Mouse (Mus musculus) kidney, embryonic 16.5 days (tissue): Measurements from ENCODE around the gene Lrfn4. TPM values are rescaled to one million over a fixed set of nuclear protein-coding genes. Genes with fewer than 3 reads are reported as not detected.
"Not testable (repeated sequence)": the region's sequence is repeated elsewhere in the genome, so short reads cannot be mapped to it uniquely, and the experiment has no call there.

Experiments
- ATAC-seq: fragments of 200-750 bp; cut with Nextera tagmentation; 2 replicates; pipeline ENCODE4 v1.8.0; 2017; ENCODE audit warnings: moderate TSS enrichment; ENCODE audit not compliant: low FRiP score, low TSS enrichment
- H3K27ac ChIP-seq: fragments of 300-500 bp; sonication (generic); 2 replicates; pipeline ENCODE4 v1.5.1; 2014; ENCODE audit warnings: low read length
- H3K27me3 ChIP-seq: fragments of 300-500 bp; sonication (generic); 2 replicates; pipeline ENCODE4 v1.6.1; 2014; ENCODE audit warnings: low read length, control low read depth, mixed read lengths; ENCODE audit not compliant: insufficient read depth
- H3K36me3 ChIP-seq: fragments of 300-500 bp; sonication (generic); 2 replicates; pipeline ENCODE4 v1.6.1; 2014; ENCODE audit warnings: low read length, control low read depth, mixed read lengths; ENCODE audit not compliant: insufficient read depth
- H3K4me1 ChIP-seq: fragments of 300-500 bp; sonication (generic); 2 replicates; pipeline ENCODE4 v1.6.1; 2014; ENCODE audit warnings: low read length, control low read depth, mixed read lengths; ENCODE audit not compliant: insufficient read depth
- H3K4me2 ChIP-seq: fragments of 300-500 bp; sonication (generic); replicated peaks from 2 replicates; pipeline ENCODE4 v1.6.1; 2014; ENCODE audit warnings: low read depth, low read length
- H3K4me3 ChIP-seq: fragments of 300-500 bp; sonication (generic); 2 replicates; pipeline ENCODE4 v1.5.1; 2014; ENCODE audit warnings: mild to moderate bottlenecking, low read length
- H3K9ac ChIP-seq: fragments of 300-500 bp; sonication (generic); replicated peaks from 2 replicates; pipeline ENCODE4 v1.6.1; 2014; ENCODE audit warnings: low read length
- H3K9me3 ChIP-seq: fragments of 300-500 bp; sonication (generic); 2 replicates; pipeline ENCODE4 v1.6.1; 2016; ENCODE audit warnings: low read length, control low read depth
- WGBS: fragments of 180-500 bp; shearing (Covaris S2); extraction: QIAGEN DNeasy Blood & Tissue Kit; methylation state at CpG from one replicate; pipeline ENCODE4 v1.1.7; 2014; 5-methylcytosine and 5-hydroxymethylcytosine counted together
- polyA plus RNA-seq: library from polyadenylated mRNA; unstranded; fragments of >200 nt; fragmentation: Nextera tagmentation; extraction: Ambion mirVana; gene quantifications from 2 replicates; pipeline ENCODE4 v1.2.1, GENCODE M21; 2015

Gene Lrfn4
- polyA plus RNA-seq, 1 experiment from 2014 or later = 6.0 TPM

- no peak overlapping the region for H3K9ac ChIP-seq
- H3K4me3 ChIP-seq = no peak overlapping the region
- 27% methylated on average over 7 of the region's 7 CpGs for WGBS
- H3K27ac ChIP-seq = no peak overlapping the region
- no peak overlapping the region for H3K4me2 ChIP-seq
- no peaks in the 10 kb centered on the region for H3K27me3 ChIP-seq
- H3K9me3 ChIP-seq = no peaks in the 10 kb centered on the region
- peaks cover 4% of the 10 kb centered on the region; the same call in 1 of the 2 replicates for H3K4me1 ChIP-seq
- ATAC-seq = peak; percentile 74
- no peaks in the 10 kb centered on the region for H3K36me3 ChIP-seq
Measured at GRCm38 (mm10) chr19:4593792-4594522, 21.5 kb downstream of the Lrfn4 start.

DNA sequence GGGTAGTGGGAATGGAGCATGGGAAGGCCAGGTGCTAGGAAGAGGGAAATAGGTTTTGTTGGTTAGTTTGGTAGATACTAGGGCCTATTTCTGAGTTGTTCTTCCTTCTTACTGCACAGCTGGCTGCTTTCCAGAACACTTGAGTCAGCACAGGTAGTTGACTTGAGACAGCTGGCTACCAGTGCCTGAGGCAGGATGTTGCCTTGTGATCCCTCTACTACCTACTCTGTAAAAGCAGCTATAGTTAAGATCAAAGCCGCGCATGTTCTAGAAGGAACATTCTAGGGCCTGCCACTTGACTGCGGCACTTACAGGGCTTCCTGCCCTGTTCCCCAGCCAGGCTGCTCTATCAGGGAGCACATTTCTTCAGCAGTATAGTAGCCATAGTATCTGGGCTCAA, 25.4 kb downstream of the Lrfn4 start:
- Histone ChIP-seq H3K9ac (no peak overlapping the region), H3K27me3 (no peaks in the 10 kb centered on the region), H3K4me2 (no peak overlapping the region), H3K4me1 (peaks cover 4% of the 10 kb centered on the region; the same call in 1 of the 2 replicates), H3K27ac (no peak overlapping the region), H3K36me3 (no peaks in the 10 kb centered on the region), H3K4me3 (no peak overlapping the region), H3K9me3 (no peaks in the 10 kb centered on the region)
- ATAC-seq = no peak
- 68% methylated on average over 3 of the region's 3 CpGs for WGBS

GRCm38 (mm10) chr19:4589081-4589480, 26.4 kb downstream of the Lrfn4 start:
- WGBS = 71% methylated on average over 1 of the region's 1 CpGs
- ATAC-seq = no peak
- H3K27me3 ChIP-seq = no peaks in the 10 kb centered on the region
- no peak overlapping the region for H3K9ac ChIP-seq
- no peak overlapping the region for H3K4me3 ChIP-seq
- H3K4me1 ChIP-seq = peaks cover 1% of the 10 kb centered on the region; the same call in 1 of the 2 replicates
- no peak overlapping the region for H3K4me2 ChIP-seq
- H3K27ac ChIP-seq = no peak overlapping the region
- no peaks in the 10 kb centered on the region for H3K36me3 ChIP-seq
- no peaks in the 10 kb centered on the region for H3K9me3 ChIP-seq

DNA sequence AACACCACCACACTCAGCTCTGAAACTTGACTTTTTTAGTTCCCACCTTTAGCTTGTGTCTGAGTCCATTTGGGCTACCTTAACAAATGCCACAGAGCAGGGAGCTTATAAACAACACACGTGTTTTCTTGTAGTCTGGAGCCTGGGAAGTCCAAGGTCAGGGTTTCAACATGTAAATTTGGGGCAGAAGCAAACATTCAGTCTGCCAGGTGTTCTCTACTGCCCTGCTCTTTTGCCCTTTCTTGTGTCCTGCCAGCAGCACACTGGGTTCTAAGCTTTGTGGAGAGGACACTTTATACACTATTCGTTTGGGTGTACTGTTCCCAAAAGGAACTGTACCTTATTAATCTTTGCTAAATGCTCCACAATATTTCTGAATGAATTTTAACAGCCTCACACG, 27.0 kb downstream of the Lrfn4 start:
- no peaks in the 10 kb centered on the region for H3K9me3 ChIP-seq
- H3K27me3 ChIP-seq = no peaks in the 10 kb centered on the region
- H3K36me3 ChIP-seq = no peaks in the 10 kb centered on the region
- no peak overlapping the region for H3K4me3 ChIP-seq
- H3K4me1 ChIP-seq = no peaks in the 10 kb centered on the region
- H3K4me2 ChIP-seq = no peak overlapping the region
- WGBS = 81% methylated on average over 3 of the region's 3 CpGs
- ATAC-seq = no peak
- no peak overlapping the region for H3K9ac ChIP-seq
- no peak overlapping the region for H3K27ac ChIP-seq

- H3K9me3 ChIP-seq = no peaks in the 10 kb centered on the region
- H3K4me3 ChIP-seq = no peak overlapping the region
- no peak overlapping the region for H3K9ac ChIP-seq
- H3K4me1 ChIP-seq = no peaks in the 10 kb centered on the region
- H3K4me2 ChIP-seq = no peak overlapping the region
- no peak overlapping the region for H3K27ac ChIP-seq
- ATAC-seq = no peak
- H3K27me3 ChIP-seq = no peaks in the 10 kb centered on the region
- H3K36me3 ChIP-seq = no peaks in the 10 kb centered on the region
- 38% methylated on average over 2 of the region's 2 CpGs for WGBS
Measured at GRCm38 (mm10) chr19:4587426-4587825, 28.0 kb downstream of the Lrfn4 start.

DNA sequence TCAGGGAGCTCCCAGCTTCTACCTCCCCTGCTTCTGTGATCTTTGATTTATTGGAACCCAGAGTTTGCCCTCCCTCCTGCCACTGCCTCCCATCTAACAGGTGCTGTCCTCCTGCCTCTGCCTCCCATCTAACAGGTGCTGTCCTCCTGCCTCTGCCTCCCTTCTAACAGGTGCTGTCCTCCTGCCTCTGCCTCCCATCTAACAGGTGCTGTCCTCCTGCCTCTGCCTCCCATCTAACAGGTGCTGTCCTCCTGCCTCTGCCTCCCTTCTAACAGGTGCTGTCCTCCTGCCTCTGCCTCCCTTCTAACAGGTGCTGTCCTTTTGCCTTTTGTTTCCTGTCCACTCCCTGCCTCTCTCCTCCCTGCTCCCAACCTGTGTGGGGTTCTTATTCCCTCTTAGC, 28.7 kb downstream of the Lrfn4 start:
- ATAC-seq, H3K9me3 ChIP-seq, H3K27ac ChIP-seq, H3K36me3 ChIP-seq, H3K4me1 ChIP-seq, H3K27me3 ChIP-seq, H3K4me3 ChIP-seq, H3K9ac ChIP-seq, H3K4me2 ChIP-seq: not testable (repeated sequence)

- Histone ChIP-seq H3K9ac (no peak overlapping the region), H3K4me1 (no peaks in the 10 kb centered on the region), H3K4me3 (no peak overlapping the region), H3K27me3 (no peaks in the 10 kb centered on the region), H3K27ac (no peak overlapping the region), H3K9me3 (no peaks in the 10 kb centered on the region), H3K36me3 (no peaks in the 10 kb centered on the region), H3K4me2 (no peak overlapping the region)
- WGBS = 73% methylated on average over 2 of the region's 2 CpGs
- no peak for ATAC-seq
Measured at GRCm38 (mm10) chr19:4583856-4584255, 31.6 kb downstream of the Lrfn4 start.

- Histone ChIP-seq H3K4me2 (no peak overlapping the region), H3K4me3 (no peak overlapping the region), H3K4me1 (no peaks in the 10 kb centered on the region), H3K36me3 (no peaks in the 10 kb centered on the region), H3K9me3 (no peaks in the 10 kb centered on the region), H3K27me3 (no peaks in the 10 kb centered on the region), H3K27ac (no peak overlapping the region), H3K9ac (no peak overlapping the region)
- WGBS = 79% methylated on average over 5 of the region's 5 CpGs
- no peak for ATAC-seq
Measured at GRCm38 (mm10) chr19:4579296-4579695, 36.2 kb downstream of the Lrfn4 start.

DNA sequence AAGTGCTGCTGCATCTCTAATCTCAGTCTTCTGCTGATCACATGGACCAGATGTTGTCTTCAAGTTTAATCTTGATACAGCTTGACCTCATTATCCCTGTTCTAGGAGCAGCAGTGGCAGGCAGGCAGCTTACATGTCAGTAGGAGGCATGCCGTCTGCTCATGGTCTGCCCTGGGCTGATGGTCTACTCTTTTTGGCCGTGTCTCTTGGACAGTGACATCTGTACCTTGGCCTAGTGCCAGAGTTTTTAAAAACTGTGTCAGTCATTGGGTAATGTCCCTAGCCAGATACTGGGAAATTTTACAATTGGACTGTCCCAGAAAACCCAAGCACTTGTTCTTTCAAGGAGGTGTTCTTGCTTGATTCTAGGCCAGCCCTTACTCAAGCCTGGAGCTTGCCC, 36.7 kb downstream of the Lrfn4 start:
- no peak for ATAC-seq
- H3K9ac ChIP-seq = no peak overlapping the region
- 55% methylated on average over 2 of the region's 2 CpGs for WGBS
- no peak overlapping the region for H3K4me3 ChIP-seq
- no peaks in the 10 kb centered on the region for H3K4me1 ChIP-seq
- H3K9me3 ChIP-seq = no peaks in the 10 kb centered on the region
- no peak overlapping the region for H3K4me2 ChIP-seq
- no peak overlapping the region for H3K27ac ChIP-seq
- no peaks in the 10 kb centered on the region for H3K27me3 ChIP-seq
- H3K36me3 ChIP-seq = no peaks in the 10 kb centered on the region

DNA sequence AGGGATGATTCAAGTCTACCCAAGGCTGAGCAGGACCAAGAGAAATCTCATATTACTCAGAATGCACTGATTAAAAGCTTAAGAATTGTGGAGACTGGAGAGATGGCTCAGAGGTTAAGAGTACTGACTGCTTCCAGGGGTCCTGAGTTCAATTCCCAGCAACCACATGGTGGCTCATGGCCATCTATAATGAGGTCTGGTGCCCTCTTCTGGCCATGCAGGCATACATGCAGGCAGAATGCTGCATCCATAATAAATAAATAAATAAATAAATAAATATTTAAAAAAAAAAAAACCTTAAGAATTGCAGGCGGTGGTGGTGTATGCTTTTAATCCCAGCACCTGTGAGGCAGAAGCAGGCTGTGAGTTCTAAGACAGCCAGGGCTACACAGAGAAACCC, 42.2 kb downstream of the Lrfn4 start:
- no peak overlapping the region for H3K4me3 ChIP-seq
- no peak overlapping the region for H3K9ac ChIP-seq
- no peaks in the 10 kb centered on the region for H3K27me3 ChIP-seq
- H3K36me3 ChIP-seq = no peaks in the 10 kb centered on the region
- no peaks in the 10 kb centered on the region for H3K4me1 ChIP-seq
- WGBS = 95% methylated on average over 1 of the region's 1 CpGs
- H3K27ac ChIP-seq = no peak overlapping the region
- H3K4me2 ChIP-seq = no peak overlapping the region
- ATAC-seq = no peak
- H3K9me3 ChIP-seq = no peaks in the 10 kb centered on the region
